Mouse (Mus musculus) lung, adult 2 months (tissue): ENCODE measurements around the gene Cstb. TPM values are rescaled to one million over a fixed set of nuclear protein-coding genes. Genes with fewer than 3 reads are reported as not detected.

Source experiments
- DNase-seq: peaks from one replicate; pipeline ENCODE4 v3.0.0; 2022
- H3K4me1 ChIP-seq: fragments of 200-500 bp; 2 replicates; pipeline ENCODE4 v1.6.1; 2011; ENCODE audit warnings: low read length; ENCODE audit not compliant: control insufficient read depth, insufficient read depth
- H3K4me3 ChIP-seq: fragments of 200-500 bp; replicated peaks from 2 replicates; pipeline ENCODE3; 2011; ENCODE audit warnings: low read depth, mild to moderate bottlenecking, control low read depth, low read length; ENCODE audit errors: extremely low read depth
- CTCF ChIP-seq: fragments of 200-500 bp; IDR thresholded peaks from 2 replicates; pipeline ENCODE4 v1.5.1; 2011; ENCODE audit warnings: mild to moderate bottlenecking, low read length, control low read depth; ENCODE audit not compliant: insufficient read depth
- POLR2A ChIP-seq: fragments of 200-500 bp; IDR thresholded peaks from 2 replicates; pipeline ENCODE4 v1.6.1; 2011; ENCODE audit warnings: low read depth, mild to moderate bottlenecking, control low read depth, low read length, borderline replicate concordance; ENCODE audit errors: extremely low read depth
- WGBS: fragments of 180-500 bp; shearing (Covaris S2); methylation state at CpG from one replicate; pipeline ENCODE4 v1.1.7; 2018; 5-methylcytosine and 5-hydroxymethylcytosine counted together
- polyA plus RNA-seq: library from polyadenylated mRNA; depleted of rRNA; stranded (reverse); fragments of >200 nt; gene quantifications from 2 replicates; pipeline ENCODE4 v1.2.3, GENCODE M21; 2012

Cstb gene
- polyA plus RNA-seq, 1 experiment, result 62.7 TPM

DNA sequence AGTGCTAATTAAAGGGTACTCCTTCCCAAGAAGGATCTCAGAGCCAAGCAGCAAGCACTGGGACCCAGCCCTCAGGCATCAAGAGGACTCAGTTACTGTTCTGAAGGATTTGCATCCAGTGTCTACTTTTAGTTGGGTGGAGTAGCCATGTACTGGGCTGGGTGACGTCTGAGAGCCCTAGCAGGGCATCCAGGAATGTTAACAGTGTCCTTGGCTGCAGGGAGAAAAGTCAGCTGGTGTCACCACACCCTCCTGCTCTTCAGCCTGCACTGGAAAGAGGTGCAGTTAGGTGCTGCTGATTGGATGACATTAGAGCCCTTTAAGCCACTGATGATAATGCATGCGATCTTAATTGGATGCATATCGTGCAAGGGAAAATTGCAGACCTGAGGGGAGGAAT, 7.4 kb downstream of the Cstb start:
- no peak for DNase-seq
- 74% methylated on average over 3 of the region's 3 CpGs for WGBS
- H3K4me1 ChIP-seq, result no peaks in the 10 kb centered on the region
- no peak overlapping the region for H3K4me3 ChIP-seq
- no peak for TF ChIP-seq CTCF
- no peak for TF ChIP-seq POLR2A

DNA sequence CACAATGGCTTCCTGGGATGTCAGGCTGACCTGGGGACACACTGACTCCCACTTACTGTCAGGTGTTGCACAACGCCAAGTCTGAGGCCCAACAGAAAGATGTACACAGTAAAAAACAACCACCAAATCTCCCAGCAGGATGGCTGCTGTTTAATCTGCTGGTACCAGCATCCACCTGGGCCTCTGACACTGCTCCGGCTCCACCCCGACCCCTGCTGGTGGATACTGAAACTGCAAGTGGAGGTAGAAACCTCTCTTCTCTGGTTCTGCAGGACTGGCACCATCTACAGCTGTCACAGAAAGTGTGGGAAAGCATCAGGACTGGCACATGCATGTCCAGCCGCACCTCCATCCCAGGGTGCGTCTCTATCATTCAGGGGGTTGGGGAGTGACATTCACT, 12.6 kb downstream of the Cstb start:
- peak; percentile 79 for DNase-seq
- peak; percentile 86 for TF ChIP-seq CTCF
- no peak for TF ChIP-seq POLR2A

DNA sequence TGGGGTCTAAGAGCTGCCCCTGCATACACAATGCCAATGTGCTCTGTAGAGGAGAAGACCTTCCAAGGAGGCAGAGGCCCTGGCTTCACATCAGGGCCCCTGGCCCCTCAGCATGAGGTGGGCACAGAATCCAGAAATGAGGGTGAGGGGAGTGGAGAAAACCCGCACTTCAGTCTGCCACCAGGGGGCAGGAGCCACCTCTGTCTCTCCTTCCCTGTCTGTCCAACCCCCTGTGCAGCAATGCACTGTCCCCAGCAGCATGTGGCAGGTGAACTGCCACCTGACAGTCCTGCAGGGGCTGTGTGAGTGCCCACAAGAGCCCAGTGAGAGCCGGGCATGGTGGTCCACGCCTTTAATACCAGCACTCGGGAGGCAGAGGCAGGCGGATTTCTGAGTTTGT, 14.1 kb downstream of the Cstb start:
- Histone ChIP-seq H3K4me3 (no peak overlapping the region), H3K4me1 (no peaks in the 10 kb centered on the region)
- DNase-seq, result no peak
- TF ChIP-seq CTCF, result peak; percentile 50
- no peak for TF ChIP-seq POLR2A
- 58% methylated on average over 5 of the region's 5 CpGs for WGBS

More for the DNA sequence above, 12.6 kb downstream of the Cstb start:
- Histone ChIP-seq H3K4me3 (no peak overlapping the region), H3K4me1 (no peaks in the 10 kb centered on the region)
- 15% methylated on average over 5 of the region's 5 CpGs for WGBS

DNA sequence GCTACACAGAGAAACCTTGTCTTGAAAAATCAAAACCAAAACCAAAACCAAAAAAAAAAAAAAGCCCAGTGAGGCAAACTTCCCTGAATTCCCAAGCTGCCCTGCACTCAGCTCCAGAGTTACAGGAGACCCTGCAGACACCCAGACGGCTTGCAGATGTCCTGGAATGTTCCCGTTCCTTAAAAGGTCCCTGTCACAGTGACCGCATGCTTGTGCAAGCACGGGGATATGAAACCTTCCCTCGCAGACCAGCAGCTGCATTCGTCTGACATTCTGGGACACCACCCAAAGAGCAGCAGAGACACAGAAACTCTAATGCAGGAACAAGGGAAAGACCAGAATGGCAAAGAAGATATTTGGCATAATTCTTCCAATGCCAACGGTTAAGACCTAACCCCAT, 14.5 kb downstream of the Cstb start:
- DNase-seq, result no peak
- no peak for TF ChIP-seq CTCF
- H3K4me3 ChIP-seq, result no peak overlapping the region
- WGBS, result 68% methylated on average over 7 of the region's 7 CpGs
- no peaks in the 10 kb centered on the region for H3K4me1 ChIP-seq

DNA sequence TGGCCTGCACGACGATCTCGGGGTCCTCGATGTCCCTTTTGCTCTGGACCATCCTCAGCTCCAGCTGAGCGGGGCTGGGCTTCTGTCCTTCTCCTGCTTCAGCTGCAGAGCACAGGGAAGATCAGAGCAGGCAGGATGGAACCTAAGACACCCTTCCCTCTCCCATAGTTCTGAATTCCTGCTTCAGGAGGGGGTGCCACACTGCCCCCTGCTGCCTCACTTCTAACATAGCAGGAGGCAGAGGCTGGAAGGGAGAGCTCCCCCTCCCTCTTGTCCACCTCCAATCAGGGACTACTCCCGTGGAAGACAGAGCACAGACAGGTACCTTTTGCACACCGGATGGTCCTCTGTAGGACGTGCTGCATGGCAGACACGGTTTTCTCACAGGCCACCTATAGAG, 15.3 kb downstream of the Cstb start:
- no peak for TF ChIP-seq POLR2A
- peak; percentile 62 for TF ChIP-seq CTCF
- H3K4me1 ChIP-seq, result no peaks in the 10 kb centered on the region
- 69% methylated on average over 9 of the region's 9 CpGs for WGBS
- DNase-seq, result no peak
- H3K4me3 ChIP-seq, result no peak overlapping the region

DNA sequence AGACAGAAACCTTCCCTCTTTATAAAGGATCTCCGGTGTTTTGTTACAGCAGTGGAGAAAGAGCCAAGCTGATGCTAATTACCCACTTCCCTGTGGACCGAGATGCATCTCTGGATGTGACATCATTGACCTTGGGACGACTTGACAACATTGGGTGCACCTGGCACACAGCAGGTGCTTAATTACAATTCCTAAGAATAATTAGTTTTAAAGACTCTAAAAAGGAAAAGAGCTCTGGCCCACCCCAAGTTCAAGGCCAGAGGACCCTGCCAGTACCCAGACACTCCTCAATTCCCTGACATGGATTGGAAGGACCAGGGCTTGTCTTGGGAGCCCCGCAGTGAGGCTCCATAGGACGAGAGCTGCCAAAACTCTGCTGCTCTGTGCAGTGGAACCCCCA, 16.1 kb downstream of the Cstb start:
- 90% methylated on average over 5 of the region's 5 CpGs for WGBS
- no peak for TF ChIP-seq POLR2A
- TF ChIP-seq CTCF, result no peak

DNA sequence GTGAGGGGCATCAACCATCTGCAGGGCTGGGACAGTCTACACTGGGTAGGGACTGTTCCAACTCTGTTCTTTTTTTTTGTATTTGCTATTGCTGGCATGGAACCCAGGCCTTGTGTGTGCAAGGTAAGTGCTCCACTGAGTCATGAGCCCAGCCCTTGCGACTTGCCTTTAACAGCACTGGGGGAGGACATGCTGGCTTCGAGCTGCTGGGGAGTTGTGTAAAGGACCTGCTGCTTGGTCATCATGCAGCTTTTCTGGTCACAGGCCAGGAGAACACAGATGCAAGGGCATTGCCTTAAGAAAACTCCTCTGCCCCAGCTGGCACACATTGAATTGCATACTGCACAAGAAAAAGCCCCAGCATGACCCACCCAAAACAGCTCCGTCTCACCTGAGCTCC, 16.8 kb downstream of the Cstb start:
- TF ChIP-seq POLR2A (no peak), CTCF (no peak)
- H3K4me1 ChIP-seq, result no peaks in the 10 kb centered on the region
- no peak for DNase-seq
- 89% methylated on average over 3 of the region's 3 CpGs for WGBS
- H3K4me3 ChIP-seq, result no peak overlapping the region

More for the DNA sequence above, 16.1 kb downstream of the Cstb start:
- Histone ChIP-seq H3K4me1 (no peaks in the 10 kb centered on the region), H3K4me3 (no peak overlapping the region)
- DNase-seq, result no peak

DNA sequence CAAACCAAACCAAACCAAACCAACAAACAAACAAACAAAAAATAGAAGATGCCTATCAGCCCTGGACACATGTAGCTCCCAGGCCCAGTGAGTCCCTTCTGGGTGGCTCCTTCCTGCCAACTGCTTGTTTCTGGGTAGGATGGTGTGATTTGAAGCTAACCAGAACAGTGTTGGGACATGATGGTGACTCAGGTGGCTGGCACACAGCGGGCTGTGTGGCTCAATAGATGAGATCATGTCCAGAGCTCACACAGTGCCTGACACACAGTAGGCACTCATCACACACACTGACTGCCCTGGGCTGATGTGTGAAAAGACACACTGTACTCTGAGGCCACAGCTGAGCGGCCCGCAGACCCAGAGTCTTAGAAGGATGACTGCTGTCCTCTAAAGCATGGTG, 20.7 kb downstream of the Cstb start:
- H3K4me1 ChIP-seq, result no peaks in the 10 kb centered on the region
- WGBS, result 81% methylated on average over 3 of the region's 3 CpGs
- no peak for DNase-seq
- H3K4me3 ChIP-seq, result no peak overlapping the region
- TF ChIP-seq POLR2A (no peak), CTCF (no peak)

DNA sequence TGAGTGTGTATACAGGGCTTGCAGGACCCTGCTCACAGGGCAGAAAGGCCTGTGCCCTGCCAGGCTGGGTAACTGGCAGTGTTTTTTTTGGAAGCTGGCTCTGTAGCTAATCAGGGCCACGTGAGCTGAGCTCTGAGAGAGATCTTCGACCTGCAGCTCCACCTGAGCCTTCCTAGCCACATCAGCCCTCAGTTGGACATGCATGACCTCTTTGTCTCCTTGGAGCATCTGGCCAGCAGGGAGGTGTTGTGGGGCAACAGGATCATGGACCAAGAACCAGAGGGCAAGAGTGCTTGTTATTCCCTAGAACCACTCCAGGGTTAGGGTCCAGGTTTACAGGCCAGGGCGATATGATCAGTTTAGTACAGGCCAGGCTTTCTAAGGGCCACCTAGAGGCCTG, 21.9 kb downstream of the Cstb start:
- TF ChIP-seq CTCF (no peak), POLR2A (no peak)
- no peak for DNase-seq
- 78% methylated on average over 3 of the region's 3 CpGs for WGBS
- no peaks in the 10 kb centered on the region for H3K4me1 ChIP-seq
- no peak overlapping the region for H3K4me3 ChIP-seq

DNA sequence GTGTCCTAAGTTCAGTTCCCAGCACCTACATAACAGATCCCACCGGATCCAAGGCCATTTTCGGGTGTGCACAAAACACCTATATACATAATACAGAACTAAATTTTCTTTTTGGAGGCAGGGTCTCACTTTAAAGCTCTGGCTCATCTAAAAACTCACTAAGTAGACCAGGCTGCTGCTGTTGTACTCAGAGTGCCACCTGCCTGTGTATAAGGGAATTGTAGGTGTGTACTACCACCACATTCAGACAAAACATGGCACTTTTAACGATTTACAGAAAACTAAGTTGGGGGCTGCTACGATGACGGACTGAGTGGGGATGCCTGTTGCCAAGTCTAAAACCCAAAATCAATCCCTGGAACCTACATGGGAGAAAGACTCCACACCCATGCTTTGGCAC, 25.3 kb downstream of the Cstb start:
- 98% methylated on average over 5 of the region's 5 CpGs for WGBS

DNA sequence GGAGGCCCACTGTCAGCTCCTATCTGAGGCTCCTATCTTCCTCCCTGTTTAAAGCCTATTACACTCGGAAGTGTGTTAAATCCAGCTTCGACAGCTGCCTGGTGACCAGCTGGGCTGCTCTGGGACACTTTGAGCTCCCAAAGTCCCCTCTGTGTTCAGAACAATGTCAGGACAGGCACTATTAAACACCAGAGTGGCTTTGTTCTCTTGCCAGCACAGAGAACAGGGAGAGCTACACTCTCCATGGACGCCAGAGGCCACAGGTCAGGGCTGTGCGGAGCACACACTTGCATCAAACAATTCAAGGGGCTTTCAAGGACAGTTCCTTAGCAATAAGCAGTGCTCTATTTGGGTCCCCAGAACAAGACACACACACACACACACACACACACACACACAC, 27.2 kb downstream of the Cstb start:
- TF ChIP-seq CTCF (no peak), POLR2A (no peak)
- no peak for DNase-seq
- Histone ChIP-seq H3K4me3 (no peak overlapping the region), H3K4me1 (no peaks in the 10 kb centered on the region)
- WGBS, result 58% methylated on average over 4 of the region's 4 CpGs

More for the DNA sequence above, 25.3 kb downstream of the Cstb start:
- H3K4me1 ChIP-seq, result no peaks in the 10 kb centered on the region
- no peak for DNase-seq
- H3K4me3 ChIP-seq, result no peak overlapping the region
- TF ChIP-seq POLR2A (no peak), CTCF (no peak)
